Mouse (Mus musculus) myocyte (in vitro differentiated cells): ENCODE measurements at regions not wholly inside any gene's neighbourhood (a gene's known extent, or its start where the extent isn't known, plus 50 kb on each side); places are given as distances from the start of the nearest gene placed in this dataset.

Experiments used
- H3K27me3 ChIP-seq: one replicate; pipeline ENCODE4 v1.6.1; 2011; ENCODE audit not compliant: control insufficient read depth, insufficient read depth, insufficient read length
- H3K36me3 ChIP-seq: one replicate; pipeline ENCODE4 v1.6.1; 2011; ENCODE audit not compliant: control insufficient read depth, insufficient read depth
- H3K4me2 ChIP-seq: one replicate; pipeline ENCODE4 v1.6.1; 2011; ENCODE audit warnings: low read depth, control low read depth
- H3K4me3 ChIP-seq: one replicate; pipeline ENCODE4 v1.5.1; 2011; ENCODE audit warnings: mild to moderate bottlenecking, control low read depth, moderate library complexity
- H3K79me2 ChIP-seq: one replicate; pipeline ENCODE4 v1.6.1; 2011; ENCODE audit not compliant: control insufficient read depth, insufficient read depth
- H3ac ChIP-seq: one replicate; pipeline ENCODE4 v1.6.1; 2011; ENCODE audit not compliant: control insufficient read depth, insufficient read length
- CEBPB ChIP-seq: IDR thresholded peaks from 2 replicates; pipeline ENCODE4 v1.6.1; 2011; ENCODE audit warnings: mild to moderate bottlenecking, moderate library complexity; ENCODE audit not compliant: poor library complexity, insufficient read depth, severe bottlenecking
- E2F4 ChIP-seq: IDR thresholded peaks from one replicate; pipeline ENCODE4 v1.6.1; 2011; ENCODE audit warnings: mild to moderate bottlenecking, control low read depth, moderate library complexity; ENCODE audit not compliant: insufficient read depth
- MAX ChIP-seq: IDR thresholded peaks from one replicate; pipeline ENCODE4 v1.6.1; 2011; ENCODE audit warnings: low read depth, mild to moderate bottlenecking, control low read depth
- MYOD1 ChIP-seq, 3 experiments: IDR thresholded peaks; one replicate each; pipeline ENCODE4 v1.6.1; 2011; ENCODE audit warnings: control low read depth in 2 of 3, low read depth in 2 of 3, mild to moderate bottlenecking in 2 of 3, moderate library complexity in 1 of 3; ENCODE audit not compliant: insufficient read length in 2 of 3, control insufficient read depth in 1 of 3
- MYOG ChIP-seq, 3 experiments: IDR thresholded peaks; one replicate each; pipeline ENCODE4 v1.6.1; 2011; ENCODE audit warnings: control low read depth in 2 of 3, low read depth in 2 of 3, mild to moderate bottlenecking in 2 of 3; ENCODE audit not compliant: insufficient read length in 2 of 3, control insufficient read depth in 1 of 3, insufficient read depth in 1 of 3
- POLR2A ChIP-seq: IDR thresholded peaks from one replicate; pipeline ENCODE4 v1.6.1; 2011; ENCODE audit warnings: low read depth, mild to moderate bottlenecking, control low read depth, moderate library complexity; ENCODE audit not compliant: insufficient read length
- POLR2AphosphoS2 ChIP-seq: IDR thresholded peaks from one replicate; pipeline ENCODE4 v1.6.1; 2011; ENCODE audit warnings: low read depth, control low read depth; ENCODE audit not compliant: insufficient read length
- REST ChIP-seq: IDR thresholded peaks from one replicate; pipeline ENCODE4 v1.6.1; 2011; ENCODE audit warnings: mild to moderate bottlenecking, control low read depth, moderate library complexity; ENCODE audit not compliant: insufficient read depth, insufficient read length
- SRF ChIP-seq: IDR thresholded peaks from one replicate; pipeline ENCODE4 v1.6.1; 2011; ENCODE audit warnings: low read depth; ENCODE audit not compliant: control insufficient read depth, insufficient read length
- TCF12 ChIP-seq: IDR thresholded peaks from one replicate; pipeline ENCODE4 v1.6.1; 2011; ENCODE audit warnings: mild to moderate bottlenecking, control low read depth; ENCODE audit not compliant: poor library complexity, insufficient read depth, severe bottlenecking
- TCF3 ChIP-seq: IDR thresholded peaks from one replicate; pipeline ENCODE4 v1.6.1; 2011; ENCODE audit warnings: low read depth, control low read depth; ENCODE audit not compliant: insufficient read length
- USF1 ChIP-seq: IDR thresholded peaks from one replicate; pipeline ENCODE4 v1.6.1; 2011; ENCODE audit warnings: low read depth, mild to moderate bottlenecking, control low read depth, moderate library complexity

GRCm38 (mm10) chr3:120498937-120499336, 672.6 kb downstream of the Rwdd3 start:
- TF ChIP-seq USF1 (no peak), POLR2AphosphoS2 (no peak), MAX (no peak), E2F4 (no peak), MYOD1 (IDR thresholded peaks at IDR 0.05; ENCODE audit: control insufficient read depth in 1 of 3, insufficient read length in 2 of 3, low read depth in 2 of 3) (no peak), POLR2A (no peak), TCF3 (no peak)
- H3K4me2 ChIP-seq, result no peak overlapping the region
- no peaks in the 10 kb centered on the region for H3K27me3 ChIP-seq

GRCm38 (mm10) chr3:120477934-120478333, 693.6 kb downstream of the Rwdd3 start:
- Histone ChIP-seq H3K36me3 (no peaks in the 10 kb centered on the region), H3K27me3 (no peaks in the 10 kb centered on the region), H3K79me2 (no peaks in the 10 kb centered on the region), H3K4me3 (no peak overlapping the region), H3ac (no peak overlapping the region), H3K4me2 (no peak overlapping the region)
- no peak for TF ChIP-seq REST
- TF ChIP-seq TCF3, result no peak
- TF ChIP-seq MYOG (IDR thresholded peaks at IDR 0.05; ENCODE audit: control insufficient read depth in 1 of 3, insufficient read depth in 1 of 3, insufficient read length in 2 of 3, low read depth in 2 of 3), result no peak
- no peak for TF ChIP-seq MAX
- no peak for TF ChIP-seq POLR2A
- TF ChIP-seq CEBPB, result no peak
- TF ChIP-seq E2F4, result no peak
- no peak for TF ChIP-seq POLR2AphosphoS2

More at GRCm38 (mm10) chr3:120498937-120499336, 672.6 kb downstream of the Rwdd3 start:
- Histone ChIP-seq H3K36me3 (no peaks in the 10 kb centered on the region), H3K79me2 (no peaks in the 10 kb centered on the region), H3ac (no peak overlapping the region), H3K4me3 (no peak overlapping the region)

- Histone ChIP-seq H3K4me2 (no peak overlapping the region), H3K79me2 (no peaks in the 10 kb centered on the region), H3K36me3 (no peaks in the 10 kb centered on the region), H3K27me3 (no peaks in the 10 kb centered on the region), H3ac (no peak overlapping the region), H3K4me3 (no peak overlapping the region)
- TF ChIP-seq POLR2AphosphoS2 (no peak), MYOD1 (IDR thresholded peaks at IDR 0.05; ENCODE audit: control insufficient read depth in 1 of 3, insufficient read length in 2 of 3, low read depth in 2 of 3) (no peak), TCF12 (no peak), MAX (no peak), POLR2A (no peak), SRF (no peak), MYOG (IDR thresholded peaks at IDR 0.05; ENCODE audit: control insufficient read depth in 1 of 3, insufficient read depth in 1 of 3, insufficient read length in 2 of 3, low read depth in 2 of 3) (no peak), USF1 (no peak), TCF3 (no peak), REST (no peak), CEBPB (no peak), E2F4 (no peak)
Observed at GRCm38 (mm10) chr3:120477232-120477631, 693.0 kb upstream of the Ptbp2 start.

- Histone ChIP-seq H3K4me3 (no peak overlapping the region), H3ac (no peak overlapping the region), H3K79me2 (no peaks in the 10 kb centered on the region), H3K27me3 (no peaks in the 10 kb centered on the region), H3K4me2 (no peak overlapping the region), H3K36me3 (no peaks in the 10 kb centered on the region)
- TF ChIP-seq CEBPB (no peak), TCF12 (no peak), POLR2AphosphoS2 (no peak), POLR2A (no peak), TCF3 (no peak), USF1 (no peak), SRF (no peak), MYOD1 (IDR thresholded peaks at IDR 0.05; ENCODE audit: control insufficient read depth in 1 of 3, insufficient read length in 2 of 3, low read depth in 2 of 3) (no peak), MYOG (IDR thresholded peaks at IDR 0.05; ENCODE audit: control insufficient read depth in 1 of 3, insufficient read depth in 1 of 3, insufficient read length in 2 of 3, low read depth in 2 of 3) (no peak), MAX (no peak), E2F4 (no peak), REST (no peak)
Observed at GRCm38 (mm10) chr3:120473645-120474038, 689.4 kb upstream of the Ptbp2 start.

- no peak overlapping the region for H3ac ChIP-seq
- H3K4me2 ChIP-seq, result no peak overlapping the region
- TF ChIP-seq REST (no peak), SRF (no peak), USF1 (no peak), POLR2AphosphoS2 (no peak), TCF12 (no peak), MYOD1 (IDR thresholded peaks at IDR 0.05; ENCODE audit: control insufficient read depth in 1 of 3, insufficient read length in 2 of 3, low read depth in 2 of 3) (no peak), POLR2A (no peak), E2F4 (no peak)
- H3K27me3 ChIP-seq, result no peaks in the 10 kb centered on the region
- H3K4me3 ChIP-seq, result no peak overlapping the region
- H3K36me3 ChIP-seq, result no peaks in the 10 kb centered on the region
- H3K79me2 ChIP-seq, result no peaks in the 10 kb centered on the region
Observed at GRCm38 (mm10) chr3:120472687-120473644, 688.7 kb upstream of the Ptbp2 start.
